Mouse (Mus musculus): ENCODE data around the gene Pdzd2. TPM values are rescaled to one million over a fixed set of nuclear protein-coding genes. Genes with fewer than 3 reads are reported as not detected.

Gene Pdzd2
- total RNA-seq (2021) = 100 to 1,000 TPM; 136 to 185 TPM
- long read RNA-seq, experiment 1, partial matches to known transcripts = 15 of 28 reads
- long read RNA-seq, experiment 1, other reads (novel, unspliced or antisense) = 10 of 28 reads
- long read RNA-seq, experiment 2, partial matches to known transcripts = 30 of 36 reads
- long read RNA-seq, experiment 2, other reads (novel, unspliced or antisense) = 2 of 36 reads

DNA sequence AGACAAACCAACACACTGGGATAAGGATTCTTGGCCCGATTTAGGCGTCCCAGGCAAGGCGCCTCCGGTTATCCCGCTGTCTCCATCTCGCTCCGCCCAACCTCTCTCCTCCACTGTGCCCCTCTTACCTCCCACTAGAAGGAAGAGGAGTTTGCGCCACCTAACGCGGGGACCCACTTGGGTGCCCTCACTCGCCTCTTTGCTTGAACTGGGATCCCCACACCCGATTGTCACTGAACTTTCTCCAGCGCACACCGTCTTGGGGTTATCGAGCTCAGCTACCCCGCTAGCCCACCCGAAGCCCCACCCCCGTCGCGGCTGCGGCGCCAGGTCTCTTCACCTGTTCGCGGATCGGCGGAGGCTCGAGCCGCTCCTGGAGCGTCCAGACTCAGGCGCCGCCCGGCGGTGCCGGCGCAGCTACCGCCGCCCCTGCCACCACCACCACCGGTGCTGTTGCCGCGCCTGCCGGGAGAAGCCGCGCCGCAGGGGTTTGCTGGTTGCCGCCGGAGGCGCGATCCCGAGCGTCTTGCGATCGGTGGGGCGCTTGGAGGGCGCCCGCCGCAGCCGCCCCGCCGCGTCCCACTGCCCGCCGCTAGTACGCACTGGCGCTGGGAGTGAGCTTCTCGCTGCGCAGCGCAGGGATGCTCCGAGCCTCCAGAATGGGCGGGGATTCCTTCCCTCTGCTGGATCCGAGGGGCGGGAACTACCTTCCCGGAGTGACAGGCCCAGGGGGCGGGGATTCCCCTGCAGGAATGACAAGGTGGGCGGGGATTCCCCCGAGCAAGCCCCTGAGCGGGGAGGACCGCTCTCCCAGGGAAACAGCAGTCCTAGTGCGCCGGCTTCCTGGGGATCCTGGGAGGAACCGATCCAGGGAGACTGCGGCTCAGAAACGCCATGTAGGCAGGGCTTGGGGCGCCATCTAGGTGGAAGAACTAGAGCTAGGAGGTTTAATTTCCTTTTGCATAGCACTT is at the start of gene Pdzd2:
Gene Pdzd2 (minus strand): TSS at position 648 of the 971 bp plus-strand sequence.
- DNase-seq = peak; percentile 94 to 96
- intact Hi-C loops (cut with DNase I) = loop anchor here (2.0 kb wide), 1 partner anchor 153 kb away; no protein-coding TSS in a partner anchor

DNA sequence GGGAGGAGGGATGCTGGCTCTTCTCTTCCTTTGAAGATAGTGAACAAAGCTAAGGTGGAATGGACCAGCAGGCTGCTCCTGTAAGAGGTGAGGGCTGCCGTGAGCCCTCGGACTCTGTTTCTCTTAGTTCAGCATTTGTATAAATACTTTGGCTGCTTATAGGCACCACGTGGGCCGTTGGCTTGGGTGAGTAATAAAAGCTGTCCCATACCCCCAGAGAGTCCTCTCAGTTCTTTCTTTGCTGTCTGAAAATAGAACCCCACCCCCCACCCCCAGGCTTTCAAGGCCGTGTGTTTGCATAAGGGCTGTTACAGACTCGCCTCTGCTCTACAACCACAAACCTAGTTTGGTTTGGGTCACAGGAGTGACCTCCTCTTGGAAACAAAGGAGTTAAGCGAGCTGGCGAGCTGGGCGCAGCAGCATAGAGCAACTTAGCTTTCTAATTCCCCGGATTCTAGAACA is 49.7 kb upstream of the Pdzd2 start:
- intact Hi-C loops (cut with DNase I) = no loop called here
- DNase-seq = no peak

DNA sequence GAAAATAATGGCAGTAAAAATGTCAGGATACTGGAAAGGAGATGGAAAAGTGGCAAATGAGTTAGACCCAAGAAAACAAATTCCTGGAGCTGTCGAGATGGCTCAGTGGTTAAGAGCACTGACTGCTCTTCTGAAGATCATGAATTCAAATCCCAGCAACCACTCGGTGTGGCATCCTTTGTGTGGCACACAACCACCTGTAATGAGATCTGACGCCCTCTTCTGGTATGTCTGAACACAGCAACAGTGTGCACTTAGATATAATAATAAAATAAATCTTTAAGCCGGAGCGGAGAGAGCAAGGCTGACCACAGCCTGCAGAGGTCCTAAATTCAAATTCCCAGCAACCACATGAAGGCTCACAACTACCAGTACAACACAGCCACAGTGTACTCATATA is 48.8 kb upstream of the Pdzd2 start:
- intact Hi-C loops (cut with DNase I) = no loop called here
- no peak for DNase-seq

DNA sequence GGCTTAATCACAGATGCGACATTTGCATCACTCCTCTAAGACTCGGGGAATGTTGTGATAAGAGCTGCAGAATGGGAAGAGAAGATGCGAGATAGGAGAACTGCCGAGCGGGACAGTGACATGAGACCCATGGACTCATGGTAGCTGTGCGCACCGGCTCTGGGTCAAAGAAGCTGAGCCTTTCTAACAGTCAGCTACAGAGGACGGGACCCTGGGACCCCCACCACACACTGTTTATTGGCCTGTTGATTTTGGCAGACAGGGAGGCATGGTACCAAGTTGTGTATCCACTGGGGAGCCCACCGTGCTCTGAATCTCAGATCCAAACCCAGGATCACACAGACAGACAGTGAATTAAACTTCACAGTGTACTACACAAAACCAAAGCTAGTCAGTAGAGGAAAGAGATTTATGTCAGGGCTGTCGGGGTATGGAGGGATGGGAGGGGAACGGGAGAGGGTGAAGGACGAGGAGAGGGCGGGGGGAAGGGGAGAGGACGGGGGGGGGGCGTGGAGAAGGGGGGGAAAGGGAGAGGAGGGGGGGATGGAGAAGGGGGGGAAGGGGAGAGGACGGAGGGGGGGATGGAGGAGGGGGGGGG is 42.1 kb upstream of the Pdzd2 start:
- intact Hi-C loops (cut with DNase I) = no loop called here
- no peak for DNase-seq

DNA sequence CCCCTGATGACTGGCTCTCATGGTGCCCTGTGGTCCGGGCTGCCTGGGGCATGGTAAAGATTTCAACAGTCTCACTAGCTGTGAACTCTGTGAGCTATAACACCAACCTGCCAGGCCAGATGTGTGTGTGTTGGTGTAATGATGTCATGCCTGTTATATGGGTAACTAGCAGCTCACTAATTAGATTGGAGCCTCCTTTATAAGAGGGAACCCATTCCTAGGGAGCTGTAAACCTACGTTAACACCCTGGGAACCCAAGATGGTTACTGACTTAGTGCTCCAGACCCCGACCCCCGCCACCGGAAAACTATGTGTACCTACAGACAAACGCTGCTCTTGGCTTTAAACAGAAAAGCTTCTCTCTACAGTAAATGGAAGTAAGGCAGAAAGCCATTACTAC is 41.6 kb upstream of the Pdzd2 start:
- intact Hi-C loops (cut with DNase I) = no loop called here
- DNase-seq = no peak

DNA sequence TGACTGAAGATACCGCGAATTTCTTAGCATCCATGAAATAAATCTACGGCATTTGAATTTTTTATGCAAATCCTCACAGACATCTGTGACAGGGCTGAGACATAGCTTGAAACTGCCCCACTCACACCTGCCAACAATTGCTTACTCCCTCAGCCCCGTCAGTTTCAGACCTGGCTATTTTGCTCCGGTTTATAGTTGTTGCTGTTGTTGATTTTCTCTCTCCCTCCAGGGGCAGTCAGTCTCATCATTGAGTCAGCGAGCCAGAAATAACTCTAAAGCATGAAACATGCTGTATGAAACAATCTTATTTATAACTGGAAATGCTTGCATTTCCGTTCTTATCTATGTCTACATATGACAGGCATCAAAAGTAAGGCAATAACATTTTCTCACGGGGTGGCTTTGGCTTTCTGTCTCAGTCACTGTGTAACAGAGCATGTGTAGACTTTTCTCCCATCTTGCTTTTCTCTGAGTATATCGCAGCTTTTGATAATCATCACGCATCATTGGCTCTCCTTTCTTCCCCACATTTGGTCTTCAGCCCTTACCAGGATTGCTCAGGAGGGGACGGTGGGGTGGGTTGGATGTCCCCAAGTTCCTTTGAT is 34.5 kb upstream of the Pdzd2 start:
- intact Hi-C loops (cut with DNase I) = no loop called here
- DNase-seq = no peak

DNA sequence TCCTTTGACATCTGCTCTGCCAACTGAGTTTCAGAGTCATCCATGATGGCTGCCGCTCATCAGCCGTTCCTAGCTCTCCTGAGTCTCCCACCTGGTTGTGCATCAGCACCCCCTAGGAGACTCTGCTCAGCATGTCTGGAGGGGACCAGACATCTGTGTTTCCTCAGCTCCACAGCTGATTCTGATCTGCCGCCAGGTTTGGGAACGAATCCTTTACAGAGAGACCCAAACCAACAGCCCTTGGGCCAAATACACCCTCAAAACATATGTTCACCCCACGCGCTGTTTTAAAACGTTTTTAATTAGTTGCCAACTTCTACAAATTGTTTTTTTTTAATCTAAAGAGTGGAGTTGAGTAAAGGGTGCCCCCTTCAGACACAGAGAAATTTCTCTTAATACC is 31.2 kb upstream of the Pdzd2 start:
- no peak for DNase-seq
- intact Hi-C loops (cut with DNase I) = no loop called here

DNA sequence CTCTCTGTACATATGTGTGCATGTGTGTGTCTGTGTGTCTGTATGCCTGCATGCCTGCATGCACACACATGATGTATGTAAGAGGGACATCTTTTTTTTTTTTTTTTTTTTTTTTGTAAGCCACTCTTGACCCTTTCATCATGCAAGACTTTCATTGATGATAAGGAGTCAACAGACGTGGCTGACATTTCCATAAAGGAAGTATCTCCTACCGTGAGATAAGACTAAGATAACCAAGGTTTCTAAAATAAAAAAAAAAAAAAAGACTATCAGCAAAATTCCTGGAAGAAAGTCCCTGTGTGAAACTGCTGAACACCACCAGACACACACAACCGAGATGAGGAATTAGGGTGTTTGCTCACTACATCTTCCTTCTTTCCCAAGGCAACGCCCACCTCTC is 27.1 kb upstream of the Pdzd2 start:
- no peak for DNase-seq

DNA sequence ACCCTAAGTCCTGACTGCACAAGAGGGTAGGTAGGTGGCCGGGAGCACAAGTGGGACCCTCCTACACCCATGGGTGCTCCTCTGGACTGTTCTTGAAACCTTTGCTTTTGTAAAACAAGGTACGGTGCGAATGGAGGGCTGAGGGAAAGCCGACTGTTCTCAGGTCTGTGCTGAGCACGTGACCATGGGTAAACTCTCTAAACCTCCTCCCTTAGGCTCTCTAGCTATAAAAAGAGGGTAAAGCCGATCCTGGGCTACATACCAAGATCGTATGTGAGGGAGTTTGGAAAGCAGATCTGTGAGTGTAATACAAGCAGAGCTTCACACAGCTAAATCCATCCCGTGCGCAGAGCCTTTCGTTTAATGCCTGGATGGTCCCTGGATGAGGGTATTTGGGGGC is 23.4 kb upstream of the Pdzd2 start:
- intact Hi-C loops (cut with DNase I) = no loop called here
- DNase-seq = no peak

More for the DNA sequence above, 27.1 kb upstream of the Pdzd2 start:
- intact Hi-C loops (cut with DNase I) = no loop called here

DNA sequence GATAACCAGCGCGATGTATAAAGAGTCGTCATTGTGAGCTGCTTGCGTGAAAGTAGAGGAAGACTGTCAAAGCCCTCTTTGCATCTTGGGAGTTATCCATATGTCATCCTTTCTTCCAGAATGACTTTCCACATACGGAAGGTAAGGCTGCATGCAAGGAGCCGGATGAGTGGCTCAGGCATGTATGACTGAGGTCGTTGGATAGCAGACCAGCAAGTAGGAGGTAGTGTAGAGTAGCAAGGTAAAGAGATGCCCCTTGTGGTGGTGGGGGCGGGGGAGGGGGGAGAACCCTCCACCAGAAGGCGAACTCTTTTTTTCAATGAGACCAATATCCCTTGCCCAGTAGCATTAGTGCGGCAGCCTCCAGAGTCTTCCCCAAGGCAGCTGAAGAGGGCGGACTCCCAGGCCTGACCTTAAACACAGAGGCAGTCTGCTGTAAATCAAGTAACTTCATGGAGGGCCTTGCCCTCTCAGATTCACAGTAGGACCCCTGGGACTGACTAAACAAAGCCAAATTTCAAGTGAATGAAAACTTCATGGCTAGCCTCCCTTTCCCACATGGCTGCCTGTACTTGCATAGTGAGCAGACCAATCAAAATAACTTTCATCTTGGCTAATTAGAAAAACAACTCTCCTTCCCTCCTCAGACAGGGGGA is 22.7 kb upstream of the Pdzd2 start:
- no peak for DNase-seq
- intact Hi-C loops (cut with DNase I) = no loop called here

DNA sequence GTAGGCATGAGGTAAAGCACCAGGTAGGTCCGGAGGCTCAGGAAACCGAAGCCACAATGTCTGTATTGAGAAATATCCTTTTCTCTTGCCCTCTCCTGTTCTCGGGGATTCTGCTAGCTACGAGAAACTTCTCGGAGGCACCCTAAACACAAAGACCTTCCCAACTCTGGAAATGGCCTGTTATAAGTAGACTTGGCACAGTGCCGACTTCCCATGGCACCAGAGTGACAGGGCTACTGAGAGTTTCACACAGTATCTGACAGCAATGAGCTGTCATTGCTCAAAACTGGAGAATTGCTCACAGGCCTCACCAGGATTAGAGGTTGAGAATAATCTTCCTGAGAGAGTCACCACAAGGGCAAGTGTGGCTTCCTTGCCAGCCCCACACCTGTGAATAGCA is 21.0 kb upstream of the Pdzd2 start:
- intact Hi-C loops (cut with DNase I) = no loop called here
- DNase-seq = peak in 1 of 2 experiments; percentile 37

DNA sequence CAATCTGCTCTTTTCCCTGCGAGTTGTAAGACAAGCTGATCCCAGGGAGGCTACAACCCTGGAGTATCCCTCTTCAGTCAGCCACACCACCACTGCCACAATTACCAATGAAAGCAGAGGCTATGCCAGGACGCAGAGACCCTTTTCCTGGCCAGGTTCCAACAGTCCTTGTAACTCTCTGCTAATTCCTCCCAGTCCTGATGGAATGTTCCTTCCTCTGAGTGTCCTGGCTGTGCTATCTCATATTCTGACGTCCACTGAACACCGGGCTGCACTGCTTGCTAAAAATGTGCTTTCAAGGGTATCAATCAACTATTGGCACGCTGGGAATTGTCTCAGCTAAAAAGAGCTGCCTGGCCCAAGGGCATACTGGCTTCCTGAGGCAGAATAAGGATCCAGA is 18.7 kb upstream of the Pdzd2 start:
- intact Hi-C loops (cut with DNase I) = no loop called here
- DNase-seq = peak; percentile 39 to 71

DNA sequence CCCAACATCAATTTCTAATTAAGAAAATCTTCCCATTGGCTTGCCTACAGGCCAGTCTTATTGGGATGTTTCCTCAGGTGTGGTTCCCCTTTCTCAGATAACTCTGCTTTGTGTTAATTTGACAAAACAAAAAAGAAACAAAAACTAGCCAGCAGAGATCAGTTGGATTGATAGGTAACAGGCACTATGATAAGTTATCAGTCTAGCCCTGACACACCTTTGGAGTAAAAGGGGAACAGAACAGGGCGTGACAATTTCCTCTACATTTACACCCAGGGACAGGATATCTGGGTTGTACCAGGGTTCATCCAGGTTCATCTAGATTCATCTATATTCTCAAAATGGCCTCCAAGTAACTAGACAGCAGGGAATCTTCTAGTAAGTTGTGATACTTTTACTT is 18.0 kb upstream of the Pdzd2 start:
- no peak for DNase-seq
- intact Hi-C loops (cut with DNase I) = no loop called here

DNA sequence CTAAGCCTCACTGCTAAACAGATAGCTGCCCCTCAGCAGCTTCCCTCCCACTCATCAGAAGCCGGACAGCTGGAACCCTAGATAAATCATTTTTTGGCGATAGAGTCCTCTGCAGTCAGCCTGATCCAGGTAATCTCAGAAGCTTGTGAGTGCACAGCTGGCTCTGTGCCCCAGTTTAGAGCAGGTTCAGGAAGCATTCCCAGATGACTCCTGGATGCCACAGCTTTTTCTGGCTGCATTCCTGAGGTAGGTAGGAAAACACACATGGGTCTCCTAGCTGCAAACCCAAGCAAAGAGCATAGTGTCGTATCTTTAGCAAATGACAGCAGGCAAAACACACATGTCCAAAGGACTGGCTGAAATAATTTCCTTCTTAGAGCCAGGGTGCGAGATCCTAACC is 13.5 kb upstream of the Pdzd2 start:
- intact Hi-C loops (cut with DNase I) = no loop called here
- peak; percentile 46 to 72 for DNase-seq

DNA sequence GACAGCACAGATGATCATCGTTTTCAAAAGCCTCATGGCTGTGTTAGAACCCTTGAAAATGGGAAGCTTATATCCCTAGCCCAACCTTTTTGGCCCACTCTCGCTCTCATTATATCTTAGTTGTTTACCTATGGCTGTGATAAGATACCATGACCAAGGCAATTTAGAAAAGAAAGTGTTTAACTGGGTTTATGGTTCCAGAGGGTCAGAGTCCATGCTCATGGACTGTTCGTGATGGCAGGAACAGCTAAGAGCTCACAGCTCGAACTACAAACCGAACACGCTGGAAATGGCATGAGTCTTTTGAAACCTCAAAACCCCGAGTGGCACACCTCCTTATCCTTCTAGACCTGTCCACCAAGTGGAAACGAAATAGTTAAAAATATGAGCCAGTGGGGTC is 11.2 kb upstream of the Pdzd2 start:
- intact Hi-C loops (cut with DNase I) = no loop called here
- no peak for DNase-seq

DNA sequence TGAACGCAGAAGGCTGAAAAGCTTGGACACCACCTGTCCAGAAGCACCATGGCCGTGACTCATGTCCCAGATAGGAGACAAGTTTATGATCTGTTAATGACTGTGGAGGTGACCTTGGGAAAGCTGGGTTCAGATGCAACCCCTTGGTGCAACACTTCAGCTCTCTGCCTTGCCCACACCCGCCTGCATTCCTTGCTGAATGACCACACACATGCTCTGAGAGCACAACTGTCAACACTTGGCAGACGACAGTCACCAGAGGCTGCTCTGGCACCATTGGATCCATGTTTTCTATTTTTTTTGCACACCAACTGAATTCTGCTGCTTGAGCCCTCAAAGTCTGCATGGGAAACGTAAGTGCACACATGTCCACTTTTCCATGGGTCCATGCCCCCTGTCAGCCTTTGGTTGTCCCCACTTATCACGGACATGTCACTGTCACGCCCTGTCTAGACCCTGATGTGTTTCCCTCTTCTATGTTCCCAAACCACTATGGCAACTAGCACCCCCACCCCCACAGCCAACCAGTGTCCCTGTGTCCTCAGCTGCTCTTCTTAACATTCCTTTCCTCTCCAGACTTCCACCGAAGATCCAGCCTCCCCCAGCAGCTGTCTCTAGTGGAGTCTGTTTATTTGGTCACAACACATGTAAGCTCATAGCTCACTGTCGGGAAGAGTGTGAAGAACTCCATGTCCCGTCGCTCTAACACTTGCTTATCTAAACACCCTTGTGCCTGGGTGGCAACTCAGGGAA is 10.0 kb upstream of the Pdzd2 start:
- DNase-seq = peak; percentile 60 to 65
- intact Hi-C loops (cut with DNase I) = no loop called here

DNA sequence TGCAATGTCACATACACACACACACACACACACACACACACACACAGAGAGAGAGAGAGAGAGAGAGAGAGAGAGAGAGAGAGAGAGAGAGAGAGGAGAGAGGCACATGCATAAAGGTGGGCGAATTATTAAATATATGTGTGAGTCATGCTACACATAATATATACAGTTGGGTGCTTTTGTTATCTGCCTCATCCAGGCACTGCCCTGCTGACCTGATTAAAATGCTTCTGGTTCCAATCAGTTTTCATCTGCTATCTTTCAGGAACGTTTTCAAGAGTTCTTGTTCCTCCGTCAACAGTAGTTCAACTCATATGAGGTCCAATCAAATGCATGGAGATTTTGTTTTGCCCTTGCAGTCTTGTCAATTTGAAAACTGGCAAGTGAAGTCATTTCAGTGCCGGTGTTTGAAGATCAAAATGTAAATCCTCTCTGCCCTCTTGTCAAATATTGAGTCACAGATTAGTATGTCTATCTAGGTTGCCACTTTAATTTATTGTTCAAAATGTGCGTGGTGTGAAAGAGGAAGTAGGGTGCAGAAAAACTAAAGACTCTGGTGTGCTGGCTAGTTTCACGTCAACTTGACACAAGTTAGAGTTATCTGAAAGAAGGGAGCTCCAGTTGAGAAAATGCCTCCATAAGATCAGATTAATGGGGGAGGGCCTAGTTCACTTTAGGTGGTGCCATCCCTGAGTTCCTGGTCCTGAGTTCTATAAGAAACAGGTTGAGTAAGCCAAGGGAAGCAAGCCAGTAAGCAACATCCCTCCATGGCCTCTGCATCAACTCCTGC is 2.6 kb upstream of the Pdzd2 start:
- intact Hi-C loops (cut with DNase I) = loop anchor here (2.0 kb wide), 1 partner anchor 52 kb away; no protein-coding TSS in a partner anchor
- no peak for DNase-seq

DNA sequence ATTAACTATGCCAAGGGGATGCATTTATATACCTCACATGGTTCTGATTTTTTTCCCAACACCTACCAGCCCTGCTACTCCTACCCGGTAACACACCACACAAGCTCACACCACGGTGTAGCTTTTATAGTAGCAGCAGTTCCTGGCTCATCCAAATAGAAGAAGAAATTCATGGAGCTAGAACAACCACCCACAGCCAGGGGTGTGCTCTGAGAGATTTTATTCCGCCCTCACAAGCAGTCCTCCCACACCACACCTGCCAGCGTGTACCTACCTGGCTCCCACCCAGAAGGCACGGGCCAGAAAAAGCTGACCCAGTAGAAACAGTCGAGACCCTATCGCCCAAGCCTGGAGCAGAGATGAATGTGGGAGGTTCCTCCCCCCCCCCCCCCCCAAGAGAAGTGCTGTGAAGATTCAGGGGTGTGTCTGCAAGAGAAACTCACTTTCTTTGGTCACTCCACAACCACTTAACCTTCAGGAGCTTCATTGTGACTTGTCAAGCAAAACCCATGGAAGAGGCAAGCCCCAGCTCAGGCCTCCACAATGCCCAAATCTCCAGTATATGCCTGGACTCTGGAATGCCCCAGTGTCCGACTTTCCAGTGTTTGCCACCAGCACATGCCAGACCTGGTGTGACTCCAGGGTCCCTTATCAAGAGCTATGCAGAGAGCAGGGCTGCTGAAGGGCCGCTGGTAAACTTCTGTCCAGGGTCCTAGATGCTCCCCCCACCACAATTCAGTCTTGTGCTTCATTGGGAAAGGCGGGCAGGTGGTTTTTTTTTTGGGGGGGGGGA is 1.2 kb downstream of the Pdzd2 start:
- intact Hi-C loops (cut with DNase I) = loop anchor here (2.0 kb wide), 1 partner anchor 152 kb away; no protein-coding TSS in a partner anchor
- peak in 1 of 2 experiments; percentile 36 for DNase-seq
